Comparison of ENCODE assay signal across 9 mouse cellular contexts in genomic region chr11:46062993-46063731, GRCm38 (mm10). TPM values are rescaled to one million over a fixed set of nuclear protein-coding genes. Genes with fewer than 3 reads are reported as not detected.
DNase-seq lines count a peak whose midpoint lies in the region; ATAC-seq and TF ChIP-seq lines count a peak whose summit lies in the region.
"Had no signal": no experiment of that assay in that cellular context is flagged by ENCODE, and none has a peak within 500 bp of the region (broad histone marks: within the 10 kb centered on the region; RNA-seq: fewer than 3 reads in every experiment).

No protein-coding gene starts in this region.

- TF ChIP-seq POLR2A in ES-Bruce4 (IDR thresholded peaks at IDR 0.05; ENCODE audit: insufficient read depth, low read length): no peak

- 59% methylated on average over 9 of the region's 9 CpGs for WGBS in hindbrain, postnatal 0 days
- WGBS in hindbrain, embryonic 14.5 days: 62% methylated on average over 9 of the region's 9 CpGs
- 46% methylated on average over 9 of the region's 9 CpGs for WGBS in lung, embryonic 14.5 days
- 70% methylated on average over 9 of the region's 9 CpGs for WGBS in forebrain, embryonic 14.5 days

- H3K4me1 ChIP-seq in hindbrain, postnatal 0 days (ENCODE audit: insufficient read depth, low read length): 0 out of 2 replicates have a peak, but pooled peaks cover 7% of the 10 kb centered on the region
- peaks cover 12% of the 10 kb centered on the region for H3K4me1 ChIP-seq in hindbrain, embryonic 14.5 days (replicated peaks; ENCODE audit: control insufficient read depth, insufficient read depth, low read length)
- peaks cover 11% of the 10 kb centered on the region for H3K4me1 ChIP-seq in ES-Bruce4 (ENCODE audit: control insufficient read depth, insufficient read depth, low read length)
- H3K4me1 ChIP-seq in lung, embryonic 14.5 days (ENCODE audit: insufficient read depth): peaks cover 41% of the 10 kb centered on the region
- peaks cover 10% of the 10 kb centered on the region; the same call in 1 of the 2 replicates for H3K4me1 ChIP-seq in forebrain, embryonic 14.5 days (ENCODE audit: control insufficient read depth, insufficient read depth, low read length)

- no peak overlapping the region for H3K4me3 ChIP-seq in hindbrain, postnatal 0 days (ENCODE audit: low read length)
- H3K4me3 ChIP-seq in hindbrain, embryonic 14.5 days (replicated peaks; ENCODE audit: low read length): no peak overlapping the region
- 0 out of 2 replicates have a peak overlapping the region, but pooled peaks have one; percentile 27 for H3K4me3 ChIP-seq in ES-Bruce4 (ENCODE audit: low read depth, low read length)
- H3K4me3 ChIP-seq in lung, embryonic 14.5 days (ENCODE audit: low read depth, low read length): no peak overlapping the region
- H3K4me3 ChIP-seq in forebrain, embryonic 14.5 days (ENCODE audit: low read depth, low read length): no peak overlapping the region
- H3K4me3 ChIP-seq: limb, embryonic 15.5 days had no signal

- no peaks in the 10 kb centered on the region for H3K36me3 ChIP-seq in hindbrain, postnatal 0 days (ENCODE audit: insufficient read depth, low read length)
- peaks cover 37% of the 10 kb centered on the region for H3K36me3 ChIP-seq in hindbrain, embryonic 14.5 days (replicated peaks; ENCODE audit: control insufficient read depth, insufficient read depth)
- H3K36me3 ChIP-seq in ES-Bruce4 (ENCODE audit: control insufficient read depth, insufficient read depth, low read length, poor library complexity, severe bottlenecking): peaks cover 15% of the 10 kb centered on the region
- H3K36me3 ChIP-seq in lung, embryonic 14.5 days (ENCODE audit: insufficient read depth): peaks cover 40% of the 10 kb centered on the region
- H3K36me3 ChIP-seq in forebrain, embryonic 14.5 days (ENCODE audit: control insufficient read depth, insufficient read depth, low read length): no peaks in the 10 kb centered on the region

- no peak for ATAC-seq in hindbrain, postnatal 0 days
- no peak for ATAC-seq in hindbrain, embryonic 14.5 days (ENCODE audit: low FRiP score)
- ATAC-seq in lung, embryonic 14.5 days (ENCODE audit: insufficient read depth): no peak
- no peak for ATAC-seq in forebrain, embryonic 14.5 days

- peak; percentile 84 for TF ChIP-seq EP300 in ES-Bruce4 (IDR thresholded peaks at IDR 0.05; ENCODE audit: insufficient read depth, low read depth, low read length)

- H3K4me2 ChIP-seq in hindbrain, postnatal 0 days (ENCODE audit: low read depth, low read length): no peak overlapping the region
- H3K4me2 ChIP-seq in hindbrain, embryonic 14.5 days (replicated peaks): no peak overlapping the region
- H3K4me2 ChIP-seq in lung, embryonic 14.5 days: peak overlapping the region; percentile 25; the same call in 1 of the 2 replicates
- H3K4me2 ChIP-seq in forebrain, embryonic 14.5 days (ENCODE audit: low read length): no peak overlapping the region
- H3K4me2 ChIP-seq: limb, embryonic 15.5 days had no signal

- no peaks in the 10 kb centered on the region for H3K27me3 ChIP-seq in hindbrain, postnatal 0 days (ENCODE audit: insufficient read depth, low read length)
- H3K27me3 ChIP-seq in hindbrain, embryonic 14.5 days (ENCODE audit: control insufficient read depth, insufficient read depth, low read length): no peaks in the 10 kb centered on the region
- no peaks in the 10 kb centered on the region for H3K27me3 ChIP-seq in ES-Bruce4 (ENCODE audit: control insufficient read depth, insufficient read depth, low read length, poor library complexity, severe bottlenecking)
- no peaks in the 10 kb centered on the region for H3K27me3 ChIP-seq in lung, embryonic 14.5 days (ENCODE audit: insufficient read depth, low read length)
- no peaks in the 10 kb centered on the region for H3K27me3 ChIP-seq in forebrain, embryonic 14.5 days (replicated peaks; ENCODE audit: control insufficient read depth, insufficient read depth, low read length)
- H3K27me3 ChIP-seq: limb, embryonic 15.5 days had no signal

- peak; percentile 37 for TF ChIP-seq CTCF in hindbrain, postnatal 0 days (IDR thresholded peaks at IDR 0.05; ENCODE audit: low read depth)
- TF ChIP-seq CTCF in ES-Bruce4 (IDR thresholded peaks at IDR 0.05; ENCODE audit: low read depth, low read length): peak; percentile 22
- peak; percentile 35; the same call in 1 of the 2 replicates for TF ChIP-seq CTCF in lung, embryonic 14.5 days (IDR thresholded peaks at IDR 0.05; ENCODE audit: low read depth)

- no peak for DNase-seq in hindbrain, postnatal 0 days (ENCODE audit: low spot score)
- no peak for DNase-seq in hindbrain, embryonic 14.5 days (ENCODE audit: low spot score)
- peak; percentile 78 to 82 for DNase-seq in heart, adult 9 months (ENCODE audit: low spot score in 2 of 2)
- no peak for DNase-seq in lung, embryonic 14.5 days
- no peak for DNase-seq in testis, postnatal 14 days (ENCODE audit: low spot score)
- DNase-seq in forebrain, embryonic 14.5 days (ENCODE audit: low spot score): no peak
- DNase-seq in cerebellum, adult 9-10 months: no peak

- H3K27ac ChIP-seq in hindbrain, postnatal 0 days: no peak overlapping the region
- no peak overlapping the region for H3K27ac ChIP-seq in hindbrain, embryonic 14.5 days
- peak overlapping the region; percentile 91 for H3K27ac ChIP-seq in ES-Bruce4 (ENCODE audit: insufficient read depth, low read length)
- peak overlapping the region; percentile 84 for H3K27ac ChIP-seq in lung, embryonic 14.5 days (ENCODE audit: low read depth)
- H3K27ac ChIP-seq in forebrain, embryonic 14.5 days (ENCODE audit: low read depth, low read length): no peak overlapping the region
- H3K27ac ChIP-seq: limb, embryonic 15.5 days had no signal

- no peak overlapping the region for H3K9ac ChIP-seq in hindbrain, postnatal 0 days (replicated peaks; ENCODE audit: low read length)
- H3K9ac ChIP-seq in hindbrain, embryonic 14.5 days: no peak overlapping the region
- 0 out of 2 replicates have a peak overlapping the region, but pooled peaks have one; percentile 21 for H3K9ac ChIP-seq in ES-Bruce4 (ENCODE audit: low read depth, poor library complexity, severe bottlenecking)
- 0 out of 2 replicates have a peak overlapping the region, but pooled peaks have one; percentile 20 for H3K9ac ChIP-seq in lung, embryonic 14.5 days
- no peak overlapping the region for H3K9ac ChIP-seq in forebrain, embryonic 14.5 days (ENCODE audit: low read length)
- H3K9ac ChIP-seq: limb, embryonic 15.5 days had no signal

- no peaks in the 10 kb centered on the region for H3K9me3 ChIP-seq in hindbrain, postnatal 0 days (ENCODE audit: low read length)
- H3K9me3 ChIP-seq in hindbrain, embryonic 14.5 days (ENCODE audit: control insufficient read depth, low read length): no peaks in the 10 kb centered on the region
- H3K9me3 ChIP-seq in ES-Bruce4 (replicated peaks; ENCODE audit: control insufficient read depth, insufficient read depth, low read length, poor library complexity, severe bottlenecking): no peaks in the 10 kb centered on the region
- H3K9me3 ChIP-seq in lung, embryonic 14.5 days (ENCODE audit: low read depth, low read length): no peaks in the 10 kb centered on the region
- H3K9me3 ChIP-seq in forebrain, embryonic 14.5 days (replicated peaks; ENCODE audit: control insufficient read depth, low read length): no peaks in the 10 kb centered on the region
- H3K9me3 ChIP-seq: limb, embryonic 15.5 days had no signal

RNA-seq across cellular contexts. Expression of gene Adam19, which starts 7.4 kb away (rescaled TPM):
- 18.5 and 19.1 TPM in 2 replicates for total RNA-seq in hindbrain, postnatal 0 days (2014; rRNA removed)
- polyA plus RNA-seq in hindbrain, postnatal 0 days (2015; fragmentation: Nextera tagmentation; extraction: Ambion mirVana): 5.6 and 5.8 TPM in 2 replicates
- 12.2 and 14.5 TPM in 2 replicates for polyA plus RNA-seq in hindbrain, embryonic 14.5 days (2014; fragmentation: Nextera tagmentation; extraction: Ambion mirVana)
- polyA plus RNA-seq in ES-Bruce4 (2011; ENCODE audit: insufficient read depth, insufficient read length, low read depth, missing spikeins): 51.2 and 51.6 TPM in 2 replicates
- polyA plus RNA-seq in lung, embryonic 14.5 days (2014; fragmentation: Nextera tagmentation; extraction: Ambion mirVana): 25.4 and 27.0 TPM in 2 replicates
- 4.5 and 6.2 TPM in 2 replicates for polyA plus RNA-seq in forebrain, embryonic 14.5 days (2014; fragmentation: Nextera tagmentation; extraction: Ambion mirVana)

RNA-seq across cellular contexts. Expression of gene Gm12166, which starts 11.0 kb away (rescaled TPM):
- 6.5 and 10.6 TPM in 2 replicates for total RNA-seq in hindbrain, postnatal 0 days (2014; rRNA removed)
- 8.2 and 8.3 TPM in 2 replicates for polyA plus RNA-seq in hindbrain, postnatal 0 days (2015; fragmentation: Nextera tagmentation; extraction: Ambion mirVana)
- 4.4 and 6.6 TPM in 2 replicates for polyA plus RNA-seq in hindbrain, embryonic 14.5 days (2014; fragmentation: Nextera tagmentation; extraction: Ambion mirVana)
- polyA plus RNA-seq in ES-Bruce4 (2011; ENCODE audit: insufficient read depth, insufficient read length, low read depth, missing spikeins): 5.5 TPM in 1 of 2 replicates, not detected in the other
- 4.9 and 6.1 TPM in 2 replicates for polyA plus RNA-seq in lung, embryonic 14.5 days (2014; fragmentation: Nextera tagmentation; extraction: Ambion mirVana)
- polyA plus RNA-seq in forebrain, embryonic 14.5 days (2014; fragmentation: Nextera tagmentation; extraction: Ambion mirVana): 4.7 and 6.3 TPM in 2 replicates

Comparison
In these comparisons a context has a peak if more than half of its experiments do, and no peak if none do; other contexts are left out.
1. DNase-seq: peak in heart, adult 9 months (2 of 2); none in hindbrain, postnatal 0 days (single experiment), hindbrain, embryonic 14.5 days (single experiment), lung, embryonic 14.5 days (single experiment), testis, postnatal 14 days (single experiment), forebrain, embryonic 14.5 days (single experiment) and cerebellum, adult 9-10 months (single experiment).
2. H3K27ac ChIP-seq: peak in ES-Bruce4 (single experiment) and lung, embryonic 14.5 days (single experiment); none in hindbrain, postnatal 0 days (single experiment), hindbrain, embryonic 14.5 days (single experiment) and forebrain, embryonic 14.5 days (single experiment).
3. H3K9ac ChIP-seq: peak in ES-Bruce4 (single experiment) and lung, embryonic 14.5 days (single experiment); none in hindbrain, postnatal 0 days (single experiment), hindbrain, embryonic 14.5 days (single experiment) and forebrain, embryonic 14.5 days (single experiment).
4. Peak in every context shown above with its lines, with median percentiles within 50 percentile points of each other: CTCF ChIP-seq.